Mouse (Mus musculus) heart, postnatal 0 days (tissue): ENCODE results near the gene Abca17. TPM values are rescaled to one million over a fixed set of nuclear protein-coding genes. Genes with fewer than 3 reads are reported as not detected.

Source experiments
- ATAC-seq: fragments of 200-750 bp; cut with Nextera tagmentation; 2 replicates; pipeline ENCODE4 v1.8.0; 2017; ENCODE audit warnings: low read depth, moderate number of reproducible peaks, moderate library complexity; ENCODE audit not compliant: insufficient read depth
- DNase-seq: peaks from one replicate; pipeline ENCODE4 v3.0.0-alpha.2; 2016; ENCODE audit warnings: low spot score
- H3K27ac ChIP-seq: fragments of 300-500 bp; sonication (generic); 2 replicates; pipeline ENCODE4 v1.5.1; 2014; ENCODE audit warnings: low read depth, mild to moderate bottlenecking
- H3K27me3 ChIP-seq: fragments of 300-500 bp; sonication (generic); 2 replicates; pipeline ENCODE4 v1.6.1; 2014; ENCODE audit warnings: low read length, mixed read lengths; ENCODE audit not compliant: control insufficient read depth, insufficient read depth
- H3K36me3 ChIP-seq: fragments of 300-500 bp; sonication (generic); replicated peaks from 2 replicates; pipeline ENCODE4 v1.6.1; 2014; ENCODE audit warnings: low read length, mixed read lengths; ENCODE audit not compliant: control insufficient read depth, insufficient read depth
- H3K4me1 ChIP-seq: fragments of 300-500 bp; sonication (generic); 2 replicates; pipeline ENCODE4 v1.6.1; 2014; ENCODE audit warnings: antibody characterized with exemption; ENCODE audit not compliant: control insufficient read depth, insufficient read depth
- H3K4me2 ChIP-seq: fragments of 300-500 bp; sonication (generic); 2 replicates; pipeline ENCODE4 v1.6.1; 2014; ENCODE audit warnings: low read depth, mild to moderate bottlenecking, low read length, moderate library complexity
- H3K4me3 ChIP-seq: fragments of 300-500 bp; sonication (generic); 2 replicates; pipeline ENCODE4 v1.5.1; 2014; ENCODE audit warnings: low read depth, low read length
- H3K9ac ChIP-seq: fragments of 300-500 bp; sonication (generic); replicated peaks from 2 replicates; pipeline ENCODE4 v1.6.1; 2014; ENCODE audit warnings: low read depth, low read length, mixed read lengths
- H3K9me3 ChIP-seq: fragments of 300-500 bp; sonication (generic); replicated peaks from 2 replicates; pipeline ENCODE4 v1.6.1; 2016; ENCODE audit warnings: low read length; ENCODE audit not compliant: control insufficient read depth
- CTCF ChIP-seq: IDR thresholded peaks from 2 replicates; pipeline ENCODE4 v1.5.1; 2016; ENCODE audit warnings: antibody characterized with exemption, control low read depth, low read depth
- EP300 ChIP-seq: IDR thresholded peaks from 2 replicates; pipeline ENCODE4 v1.6.1; 2016; ENCODE audit warnings: antibody characterized with exemption, low read depth
- WGBS: fragments of 180-500 bp; shearing (Covaris S2); extraction: QIAGEN DNeasy Blood & Tissue Kit; methylation state at CpG from one replicate; pipeline ENCODE4 v1.1.7; 2014; 5-methylcytosine and 5-hydroxymethylcytosine counted together
- polyA plus RNA-seq: library from polyadenylated mRNA; unstranded; fragments of >200 nt; fragmentation: Nextera tagmentation; extraction: Ambion mirVana; gene quantifications from 2 replicates; pipeline ENCODE4 v1.2.1, GENCODE M21; 2015
- total RNA-seq: library from RNA; depleted of rRNA; stranded (reverse); fragments of >200 nt; gene quantifications from 2 replicates; pipeline ENCODE4 v1.2.3, GENCODE M21; 2014; ENCODE audit warnings: low replicate concordance

Abca17 gene
- total and polyA plus RNA-seq, 2 experiments from 2014 or later: not detected

- no peaks in the 10 kb centered on the region for H3K27me3 ChIP-seq
- H3K4me1 ChIP-seq: no peaks in the 10 kb centered on the region
- ATAC-seq (no peak), DNase-seq (no peak)
- 11% methylated on average over 4 of the region's 4 CpGs for WGBS
- no peak overlapping the region for H3K9ac ChIP-seq
- H3K4me3 ChIP-seq: no peak overlapping the region
- H3K4me2 ChIP-seq: no peak overlapping the region
- H3K27ac ChIP-seq: no peak overlapping the region
- no peak for TF ChIP-seq EP300
- TF ChIP-seq CTCF: no peak
- H3K36me3 ChIP-seq: no peaks in the 10 kb centered on the region
- H3K9me3 ChIP-seq: no peaks in the 10 kb centered on the region
Measured at GRCm38 (mm10) chr17:24300651-24301050, 50.2 kb downstream of the Abca17 start.

GRCm38 (mm10) chr17:24289338-24289737, 61.5 kb downstream of the Abca17 start:
- no peak overlapping the region for H3K4me3 ChIP-seq
- ATAC-seq (no peak), DNase-seq (no peak)
- H3K9me3 ChIP-seq: no peaks in the 10 kb centered on the region
- H3K27me3 ChIP-seq: no peaks in the 10 kb centered on the region
- no peaks in the 10 kb centered on the region for H3K36me3 ChIP-seq
- WGBS: 62% methylated on average over 5 of the region's 5 CpGs
- no peaks in the 10 kb centered on the region for H3K4me1 ChIP-seq
- H3K27ac ChIP-seq: no peak overlapping the region
- H3K9ac ChIP-seq: no peak overlapping the region
- TF ChIP-seq CTCF (no peak), EP300 (no peak)
- no peak overlapping the region for H3K4me2 ChIP-seq

GRCm38 (mm10) chr17:24288477-24288876, 62.4 kb downstream of the Abca17 start:
- H3K4me2 ChIP-seq: no peak overlapping the region
- H3K4me1 ChIP-seq: no peaks in the 10 kb centered on the region
- no peak for TF ChIP-seq EP300
- no peak for TF ChIP-seq CTCF
- no peak overlapping the region for H3K9ac ChIP-seq
- no peaks in the 10 kb centered on the region for H3K9me3 ChIP-seq
- 67% methylated on average over 9 of the region's 9 CpGs for WGBS
- ATAC-seq (no peak), DNase-seq (no peak)
- no peaks in the 10 kb centered on the region for H3K27me3 ChIP-seq
- H3K36me3 ChIP-seq: no peaks in the 10 kb centered on the region
- no peak overlapping the region for H3K4me3 ChIP-seq
- no peak overlapping the region for H3K27ac ChIP-seq

- Histone ChIP-seq H3K9ac (no peak overlapping the region), H3K27me3 (no peaks in the 10 kb centered on the region), H3K4me1 (no peaks in the 10 kb centered on the region), H3K4me3 (no peak overlapping the region), H3K27ac (no peak overlapping the region), H3K36me3 (no peaks in the 10 kb centered on the region), H3K9me3 (no peaks in the 10 kb centered on the region), H3K4me2 (no peak overlapping the region)
- DNase-seq (no peak), ATAC-seq (no peak)
- WGBS: 66% methylated on average over 3 of the region's 3 CpGs
- TF ChIP-seq EP300 (no peak), CTCF (no peak)
Measured at GRCm38 (mm10) chr17:24285680-24286079, 65.2 kb downstream of the Abca17 start.

- Histone ChIP-seq H3K36me3 (no peaks in the 10 kb centered on the region), H3K4me2 (no peak overlapping the region), H3K4me3 (no peak overlapping the region), H3K27ac (no peak overlapping the region), H3K4me1 (no peaks in the 10 kb centered on the region), H3K27me3 (no peaks in the 10 kb centered on the region), H3K9me3 (no peaks in the 10 kb centered on the region), H3K9ac (no peak overlapping the region)
- ATAC-seq (no peak), DNase-seq (no peak)
- TF ChIP-seq CTCF (no peak), EP300 (no peak)
- WGBS: 29% methylated on average over 9 of the region's 9 CpGs
Measured at GRCm38 (mm10) chr17:24283266-24283818, 67.5 kb downstream of the Abca17 start.

GRCm38 (mm10) chr17:24282637-24283036, 68.2 kb downstream of the Abca17 start:
- 68% methylated on average over 4 of the region's 4 CpGs for WGBS
- TF ChIP-seq EP300 (no peak), CTCF (peak; percentile 34)
- no peak overlapping the region for H3K4me3 ChIP-seq
- no peak overlapping the region for H3K9ac ChIP-seq
- H3K27me3 ChIP-seq: no peaks in the 10 kb centered on the region
- DNase-seq: no peak
- no peaks in the 10 kb centered on the region for H3K36me3 ChIP-seq
- H3K4me2 ChIP-seq: no peak overlapping the region
- H3K4me1 ChIP-seq: no peaks in the 10 kb centered on the region
- H3K27ac ChIP-seq: no peak overlapping the region
- peaks cover 4% of the 10 kb centered on the region; the same call in 1 of the 2 replicates for H3K9me3 ChIP-seq
- ATAC-seq: no peak
